Mouse (Mus musculus) cerebellum, adult 2 months (tissue): ENCODE measurements around the gene Dlx4.

Experiments used
- CTCF ChIP-seq: fragments of 200-500 bp; IDR thresholded peaks from 2 replicates; pipeline ENCODE4 v1.5.1; 2011; ENCODE audit warnings: low read depth, mild to moderate bottlenecking, control low read depth, low read length, moderate library complexity, borderline replicate concordance; ENCODE audit not compliant: insufficient read depth
- POLR2A ChIP-seq: fragments of 200-500 bp; IDR thresholded peaks from 2 replicates; pipeline ENCODE4 v1.6.1; 2011; ENCODE audit warnings: low read length, control low read depth, borderline replicate concordance; ENCODE audit not compliant: insufficient read depth

- TF ChIP-seq CTCF (no peak), POLR2A (no peak)
Measured at GRCm38 (mm10) chr11:95142258-95142657, 3.8 kb downstream of the Dlx4 start.
